Mouse (Mus musculus) NIH3T3 (cell line): ENCODE measurements around the gene Cerk.
A peak's percentile ranks its signal among the peaks of the same experiment; 100 is the strongest.

Source experiments
- DNase-seq: peaks from one replicate; pipeline ENCODE4 v3.0.0-alpha.2; 2012; ENCODE audit warnings: low read depth

The Cerk gene

DNA sequence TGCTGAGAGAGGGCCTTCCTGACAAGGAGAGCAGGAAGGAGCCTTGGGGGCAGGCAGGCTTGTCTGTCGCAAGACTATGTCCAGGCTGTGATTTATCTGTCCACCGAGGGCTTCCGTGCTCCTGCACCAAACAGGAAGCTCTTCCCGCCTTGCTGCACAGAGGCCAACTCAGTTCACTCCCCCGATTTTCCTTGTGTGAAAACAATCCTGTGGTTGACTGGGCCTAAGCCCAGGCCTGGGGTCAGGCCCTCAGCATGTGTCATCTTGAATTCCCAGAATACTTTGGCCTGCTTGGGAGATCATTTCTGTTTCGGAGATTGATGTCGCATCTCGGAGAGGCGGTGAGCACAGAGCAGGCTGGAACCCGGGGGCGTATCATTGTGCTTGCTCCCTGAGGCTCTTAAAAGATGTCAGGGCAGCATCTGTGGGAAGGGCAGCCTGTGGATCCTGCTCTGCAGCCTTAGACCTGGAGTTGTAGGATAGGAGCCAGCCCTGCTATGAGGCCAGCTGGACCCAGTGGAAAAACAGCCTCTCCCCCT, 95.9 kb downstream of the Cerk start:
- DNase-seq: peak; percentile 97
